Mouse (Mus musculus) Patski (cell line): ENCODE data around the gene Olfr814. TPM values are rescaled to one million over a fixed set of nuclear protein-coding genes. Genes with fewer than 3 reads are reported as not detected.
"Not testable (repeated sequence)": the region's sequence is repeated elsewhere in the genome, so short reads cannot be mapped to it uniquely, and the experiment has no call there.

Experiments
- ATAC-seq: fragments of 100-300 bp; one replicate; pipeline ENCODE4 v1.8.0; 2021
- CTCF ChIA-PET: fragments of 350-600 bp; sonication (Branson Sonifier 250); formaldehyde crosslinking; loops from one replicate; lab custom pipeline; 2022; ENCODE audit warnings: inconsistent platforms; lab: Charles Lee
- POLR2A ChIA-PET: fragments of 350-600 bp; sonication (Branson Sonifier 250); formaldehyde crosslinking; loops from one replicate; lab custom pipeline; 2022; ENCODE audit warnings: antibody characterized with exemption, inconsistent platforms; lab: Charles Lee
- DNase-seq: peaks from one replicate; pipeline ENCODE4 v3.0.0-alpha.2; 2011; ENCODE audit warnings: low read depth, low spot score
- H3K27me3 ChIP-seq: fragments of 371-371 bp; one replicate; pipeline ENCODE4 v1.5.1; 2021
- CTCF ChIP-seq: fragments of 100-300 bp; IDR thresholded peaks from one replicate; pipeline ENCODE4 v1.5.1; 2021
- in situ Hi-C: fragments of 300-500 bp; cut with MboI; formaldehyde crosslinking; loops from 3 replicates; pipeline ENCODE4 v1.11.1; 2018; ENCODE audit warnings: low pct_unique_long_range_greater_than_20kb, mixed read lengths
- polyA plus RNA-seq: library from polyadenylated mRNA; unstranded; gene quantifications from one replicate; pipeline ENCODE4 v1.2.3, GENCODE M21; 2021

Gene Olfr814
- polyA plus RNA-seq: not detected

GRCm38 (mm10) chr10:129879751-129880150, at the start of gene Olfr814:
TSS of gene Olfr814 (minus strand) at chr10:129879851.
- ATAC-seq, POLR2A ChIA-PET, DNase-seq, H3K27me3 ChIP-seq, CTCF ChIA-PET, in situ Hi-C loops: not testable (repeated sequence)

GRCm38 (mm10) chr10:129915497-129915896, 35.8 kb upstream of the Olfr814 start, which contains the start of gene Olfr816:
TSS of gene Olfr816 (minus strand) at chr10:129915597.
- no peak for ATAC-seq
- POLR2A ChIA-PET: no interaction called here
- no peak for DNase-seq
- no peaks in the 10 kb centered on the region for H3K27me3 ChIP-seq
- CTCF ChIA-PET: no interaction called here
- no peak for TF ChIP-seq CTCF
- in situ Hi-C loops: no loop called here

- in situ Hi-C loops: not testable (repeated sequence)
Observed at GRCm38 (mm10) chr10:129905767-129906166, 26.1 kb upstream of the Olfr814 start, which contains the start of gene Olfr815. TSS of gene Olfr815 (minus strand) at chr10:129905867.

GRCm38 (mm10) chr10:129885934-129886333, 6.3 kb upstream of the Olfr814 start:
- no peaks in the 10 kb centered on the region for H3K27me3 ChIP-seq
- TF ChIP-seq CTCF: no peak
- ATAC-seq (no peak), DNase-seq (no peak)
- ChIA-PET CTCF (no interaction called here), POLR2A (no interaction called here)
- in situ Hi-C loops: no loop called here

More at GRCm38 (mm10) chr10:129905767-129906166, 26.1 kb upstream of the Olfr814 start, which contains the start of gene Olfr815:
- CTCF ChIA-PET, POLR2A ChIA-PET, DNase-seq, H3K27me3 ChIP-seq, ATAC-seq: not testable (repeated sequence)

DNA sequence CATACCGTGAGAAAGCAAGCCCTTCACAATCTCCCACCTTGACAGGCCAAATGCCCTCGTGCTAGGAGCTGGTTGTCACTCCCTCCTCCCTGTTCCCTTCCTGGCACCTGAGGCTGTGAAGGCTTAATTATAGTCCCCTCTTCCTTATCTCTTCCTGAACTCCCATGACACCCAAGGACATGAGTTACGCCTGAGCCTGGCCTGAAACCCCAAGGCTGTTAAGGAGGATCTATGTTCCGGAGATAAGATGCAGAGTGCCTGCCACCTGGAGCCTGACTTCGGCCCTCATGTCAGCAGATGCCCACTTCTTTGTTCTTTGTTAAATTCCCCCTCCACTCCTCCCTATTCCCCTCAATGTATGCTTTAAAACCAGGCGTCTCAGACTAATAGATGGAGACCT, 5.8 kb upstream of the Olfr814 start:
- POLR2A ChIA-PET, CTCF ChIA-PET, H3K27me3 ChIP-seq, ATAC-seq, DNase-seq, in situ Hi-C loops: not testable (repeated sequence)

DNA sequence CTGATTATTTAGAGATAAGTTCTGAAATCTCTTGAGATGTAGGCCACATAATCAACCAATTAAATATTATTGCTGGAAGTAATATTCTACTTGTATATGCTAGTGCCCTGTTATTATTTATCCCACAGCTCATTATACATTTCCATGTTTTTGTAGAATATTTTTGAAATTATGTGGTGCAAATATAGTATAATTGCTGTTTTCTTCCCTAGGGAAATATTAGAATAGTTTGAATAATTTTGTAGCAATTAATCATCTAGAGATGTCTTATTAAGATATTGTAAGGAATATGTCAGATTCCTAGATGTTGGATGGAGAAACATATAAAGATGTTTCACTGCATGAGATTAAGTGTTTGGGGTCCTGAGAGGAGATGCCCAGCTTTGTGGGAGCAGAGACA, 24.6 kb downstream of the Olfr814 start, which contains the start of gene Olfr813:
Gene Olfr813, plus strand, starts transcription at position 301 of the 400 bp plus-strand sequence.
- POLR2A ChIA-PET: no interaction called here
- no peak for TF ChIP-seq CTCF
- H3K27me3 ChIP-seq: no peaks in the 10 kb centered on the region
- in situ Hi-C loops: no loop called here
- CTCF ChIA-PET: no interaction called here
- ATAC-seq (no peak), DNase-seq (no peak)

- no peaks in the 10 kb centered on the region for H3K27me3 ChIP-seq
- ATAC-seq (no peak), DNase-seq (no peak)
- ChIA-PET CTCF (interaction anchor here (1.0 kb wide), 1 partner anchor 9 kb away, joined by 3 read pairs; no protein-coding TSS in a partner anchor), POLR2A (no interaction called here)
- in situ Hi-C loops: no loop called here
- no peak for TF ChIP-seq CTCF
Observed at GRCm38 (mm10) chr10:129847343-129847742, 32.3 kb downstream of the Olfr814 start.

GRCm38 (mm10) chr10:129845994-129846393, 33.7 kb downstream of the Olfr814 start, which contains the start of gene Olfr812:
TSS of gene Olfr812 (minus strand) at chr10:129846094.
- CTCF ChIA-PET: no interaction called here
- in situ Hi-C loops: no loop called here
- DNase-seq (no peak), ATAC-seq (no peak)
- no peaks in the 10 kb centered on the region for H3K27me3 ChIP-seq
- POLR2A ChIA-PET: no interaction called here
- TF ChIP-seq CTCF: no peak

Other genes with a start within 250 kb of the Olfr814 start
- gene Olfr799, start 242.4 kb downstream of the Olfr814 start, polyA plus RNA-seq: not detected
- not detected for gene Olfr800, start 222.2 kb downstream of the Olfr814 start, polyA plus RNA-seq
- not detected for gene Olfr801, start 206.0 kb downstream of the Olfr814 start, polyA plus RNA-seq
- not detected for gene Olfr802, start 191.7 kb downstream of the Olfr814 start, polyA plus RNA-seq
- gene Olfr803, start 185.6 kb downstream of the Olfr814 start, polyA plus RNA-seq: not detected
- gene Olfr804, start 176.6 kb downstream of the Olfr814 start, polyA plus RNA-seq: not detected
- gene Olfr805, start 150.5 kb downstream of the Olfr814 start, polyA plus RNA-seq: not detected
- not detected for gene Olfr806, start 137.9 kb downstream of the Olfr814 start, polyA plus RNA-seq
- gene Olfr807, start 122.1 kb downstream of the Olfr814 start, polyA plus RNA-seq: not detected
- not detected for gene Olfr808, start 114.4 kb downstream of the Olfr814 start, polyA plus RNA-seq
- gene Olfr809, start 105.2 kb downstream of the Olfr814 start, polyA plus RNA-seq: not detected
- gene Olfr810, start 84.9 kb downstream of the Olfr814 start, polyA plus RNA-seq: not detected
- gene Olfr811, start 75.5 kb downstream of the Olfr814 start, polyA plus RNA-seq: not detected
- not detected for gene Olfr812, start 33.8 kb downstream of the Olfr814 start, polyA plus RNA-seq
- gene Olfr813, start 24.5 kb downstream of the Olfr814 start, polyA plus RNA-seq: not detected
- not detected for gene Olfr815, start 26.0 kb upstream of the Olfr814 start, polyA plus RNA-seq
- not detected for gene Olfr816, start 35.7 kb upstream of the Olfr814 start, polyA plus RNA-seq
- not detected for gene Olfr818, start 69.2 kb upstream of the Olfr814 start, polyA plus RNA-seq
- gene Olfr819, start 87.4 kb upstream of the Olfr814 start, polyA plus RNA-seq: not detected
- not detected for gene Olfr247, start 96.3 kb upstream of the Olfr814 start, polyA plus RNA-seq
- gene Gm10310, start 105.2 kb upstream of the Olfr814 start, polyA plus RNA-seq: not detected
- not detected for gene Olfr820, start 132.8 kb upstream of the Olfr814 start, polyA plus RNA-seq
- gene Olfr821, start 150.5 kb upstream of the Olfr814 start, polyA plus RNA-seq: not detected
- 0.05 TPM for gene Olfr822, start 191.4 kb upstream of the Olfr814 start, polyA plus RNA-seq
- gene Olfr823, start 235.5 kb upstream of the Olfr814 start, polyA plus RNA-seq: not detected